Mouse (Mus musculus) cerebellum, adult 2 months (tissue): ENCODE measurements around the gene B3galt6. TPM values are rescaled to one million over a fixed set of nuclear protein-coding genes. Genes with fewer than 3 reads are reported as not detected.
A peak's percentile ranks its signal among the peaks of the same experiment; 100 is the strongest.

ENCODE experiments used
- DNase-seq, 2 experiments: peaks; one replicate each; pipeline ENCODE4 v3.0.0; 2021
- H3K27ac ChIP-seq: fragments of 200-500 bp; 2 replicates; pipeline ENCODE4 v1.5.1; 2012; ENCODE audit warnings: low read length, control low read depth, inconsistent platforms; ENCODE audit not compliant: insufficient read depth
- H3K27me3 ChIP-seq: fragments of 200-500 bp; 2 replicates; pipeline ENCODE4 v1.6.1; 2012; ENCODE audit warnings: inconsistent platforms, mild to moderate bottlenecking, low read length, moderate library complexity; ENCODE audit not compliant: control insufficient read depth, insufficient read depth
- H3K4me1 ChIP-seq: fragments of 200-500 bp; 2 replicates; pipeline ENCODE4 v1.6.1; 2011; ENCODE audit warnings: low read length; ENCODE audit not compliant: control insufficient read depth, insufficient read depth
- H3K4me3 ChIP-seq: fragments of 200-500 bp; replicated peaks from 2 replicates; pipeline ENCODE3; 2011; ENCODE audit warnings: mild to moderate bottlenecking, low read depth, low read length, control low read depth; ENCODE audit not compliant: insufficient read depth
- CTCF ChIP-seq: fragments of 200-500 bp; IDR thresholded peaks from 2 replicates; pipeline ENCODE4 v1.5.1; 2011; ENCODE audit warnings: low read depth, mild to moderate bottlenecking, control low read depth, low read length, moderate library complexity, borderline replicate concordance; ENCODE audit not compliant: insufficient read depth
- POLR2A ChIP-seq: fragments of 200-500 bp; IDR thresholded peaks from 2 replicates; pipeline ENCODE4 v1.6.1; 2011; ENCODE audit warnings: low read length, control low read depth, borderline replicate concordance; ENCODE audit not compliant: insufficient read depth
- WGBS: fragments of 180-500 bp; shearing (Covaris S2); methylation state at CpG from one replicate; pipeline ENCODE4 v1.1.7; 2018; 5-methylcytosine and 5-hydroxymethylcytosine counted together
- polyA plus RNA-seq: library from polyadenylated mRNA; depleted of rRNA; stranded (reverse); fragments of >200 nt; gene quantifications from 2 replicates; pipeline ENCODE4 v1.2.3, GENCODE M21; 2012

The B3galt6 gene
- polyA plus RNA-seq, 1 experiment: 10.8 TPM

- Histone ChIP-seq H3K27ac (no peak overlapping the region), H3K4me1 (no peaks in the 10 kb centered on the region), H3K4me3 (no peak overlapping the region), H3K27me3 (no peaks in the 10 kb centered on the region)
- no peak for DNase-seq
- no peak for TF ChIP-seq CTCF
- TF ChIP-seq POLR2A: no peak
- WGBS: 97% methylated on average over 2 of the region's 2 CpGs
These were observed 22.0 kb upstream of the B3galt6 start for GRCm38 (mm10) chr4:156014436-156014835.

- TF ChIP-seq CTCF (no peak), POLR2A (no peak)
- WGBS: 88% methylated on average over 8 of the region's 8 CpGs
- Histone ChIP-seq H3K27me3 (no peaks in the 10 kb centered on the region), H3K4me3 (no peak within 1 kb of the TSS), H3K4me1 (no peaks in the 10 kb centered on the region), H3K27ac (no peak within 1 kb of the TSS)
- DNase-seq: no peak
These were observed 21.2 kb upstream of the B3galt6 start, which contains the start of gene Tnfrsf4 for GRCm38 (mm10) chr4:156013637-156014036. Tnfrsf4 (plus strand) TSS chr4:156013843.

- WGBS: 90% methylated on average over 4 of the region's 4 CpGs
These were observed 15.9 kb upstream of the B3galt6 start for GRCm38 (mm10) chr4:156008369-156008768.

DNA sequence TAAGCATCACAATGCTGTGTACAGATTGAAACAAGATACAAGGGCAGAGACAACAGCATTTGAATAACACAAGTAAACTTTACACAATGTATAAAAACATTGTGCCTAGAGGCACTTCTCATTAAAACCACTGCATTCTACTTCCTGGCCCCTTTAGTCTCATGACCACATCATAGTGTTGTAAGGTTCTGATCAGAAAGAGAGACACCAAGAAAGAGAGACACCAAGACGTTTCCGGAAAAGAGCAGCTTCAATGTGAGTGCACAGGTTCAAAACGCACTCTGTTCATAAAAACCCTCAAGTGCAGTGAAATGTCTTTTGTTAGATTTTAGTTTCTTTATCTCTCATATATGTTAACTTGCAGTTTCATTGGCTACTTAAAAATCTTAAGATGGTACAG is 11.7 kb upstream of the B3galt6 start:
- no peaks in the 10 kb centered on the region for H3K4me1 ChIP-seq
- H3K4me3 ChIP-seq: no peak overlapping the region
- no peaks in the 10 kb centered on the region for H3K27me3 ChIP-seq
- TF ChIP-seq CTCF: no peak
- TF ChIP-seq POLR2A: no peak
- H3K27ac ChIP-seq: no peak overlapping the region
- WGBS: 93% methylated on average over 3 of the region's 3 CpGs
- no peak for DNase-seq

More at GRCm38 (mm10) chr4:156008369-156008768, 15.9 kb upstream of the B3galt6 start:
- H3K4me1 ChIP-seq: no peaks in the 10 kb centered on the region
- no peak for TF ChIP-seq POLR2A
- TF ChIP-seq CTCF: no peak
- no peak overlapping the region for H3K27ac ChIP-seq
- no peak overlapping the region for H3K4me3 ChIP-seq
- DNase-seq: no peak
- no peaks in the 10 kb centered on the region for H3K27me3 ChIP-seq

DNA sequence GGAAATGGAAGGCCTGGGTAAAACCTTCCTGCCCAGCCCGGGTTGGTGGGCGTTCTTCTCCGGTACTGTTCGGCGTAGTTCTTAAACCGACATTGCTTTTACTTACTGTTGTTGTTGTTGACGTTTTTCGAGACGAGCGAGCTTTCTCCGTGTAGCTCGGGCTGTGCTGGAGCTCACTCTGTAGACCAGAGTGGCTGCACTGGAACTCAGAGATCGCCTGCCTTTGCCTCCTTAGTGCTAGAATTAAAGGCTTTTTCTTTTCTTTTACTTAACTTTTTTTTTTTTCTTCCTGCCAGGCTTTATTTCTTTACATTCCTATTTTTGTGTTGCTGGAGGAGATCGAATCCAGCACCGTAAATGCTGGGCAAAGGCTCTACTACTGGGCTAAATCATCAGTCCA is 1.2 kb upstream of the B3galt6 start:
- H3K4me1 ChIP-seq: peaks cover 12% of the 10 kb centered on the region
- no peaks in the 10 kb centered on the region for H3K27me3 ChIP-seq
- H3K4me3 ChIP-seq: peak overlapping the region; percentile 90
- 3% methylated on average over 15 of the region's 15 CpGs for WGBS
- TF ChIP-seq POLR2A (no peak), CTCF (no peak)
- peak overlapping the region; percentile 99 for H3K27ac ChIP-seq
- no peak for DNase-seq

GRCm38 (mm10) chr4:155992906-155993547 is 578 bp upstream of the B3galt6 start:
- peak in 1 of 2 experiments; percentile 98 for DNase-seq
- peak overlapping the region; percentile 99 for H3K27ac ChIP-seq
- whole genome bisulfite sequencing: under 1% methylated on average over 70 of the region's 70 CpGs
- H3K27me3 ChIP-seq: no peaks in the 10 kb centered on the region
- TF ChIP-seq CTCF: no peak
- TF ChIP-seq POLR2A: no peak
- peak overlapping the region; percentile 90 for H3K4me3 ChIP-seq
- peaks cover 12% of the 10 kb centered on the region for H3K4me1 ChIP-seq

- H3K27me3 ChIP-seq: no peaks in the 10 kb centered on the region
- WGBS: 18% methylated on average over 37 of the region's 37 CpGs
- DNase-seq: no peak
- H3K27ac ChIP-seq: peak overlapping the region; percentile 76; the same call in 1 of the 2 replicates
- H3K4me3 ChIP-seq: peak overlapping the region; percentile 66
- peaks cover 12% of the 10 kb centered on the region for H3K4me1 ChIP-seq
- TF ChIP-seq POLR2A (no peak), CTCF (no peak)
These were observed 580 bp downstream of the B3galt6 start for GRCm38 (mm10) chr4:155991908-155992230.

GRCm38 (mm10) chr4:155991211-155991907 is 1.1 kb downstream of the B3galt6 start:
- TF ChIP-seq POLR2A: no peak
- no peak for TF ChIP-seq CTCF
- peak overlapping the region; percentile 66 for H3K4me3 ChIP-seq
- WGBS: 74% methylated on average over 22 of the region's 22 CpGs
- H3K27me3 ChIP-seq: no peaks in the 10 kb centered on the region
- H3K27ac ChIP-seq: no peak overlapping the region
- DNase-seq: no peak
- peaks cover 12% of the 10 kb centered on the region for H3K4me1 ChIP-seq
